Mouse (Mus musculus): Measurements from ENCODE around the gene Hsd17b3.

- no peak for TF ChIP-seq CTCF (IDR thresholded peaks at IDR 0.05; ENCODE audit: control insufficient read depth, insufficient read depth, insufficient replicate concordance, low read depth, low read length)
- no peak for TF ChIP-seq POLR2A (IDR thresholded peaks at IDR 0.05; ENCODE audit: control insufficient read depth, low read depth, low read length)
Observed at GRCm38 (mm10) chr13:64126316-64126715, 37.3 kb upstream of the Hsd17b3 start.

Data from testis, adult 2 months (tissue).